Mouse (Mus musculus) midbrain, postnatal 0 days (tissue): ENCODE results near the gene Acvrl1. TPM values are rescaled to one million over a fixed set of nuclear protein-coding genes. Genes with fewer than 3 reads are reported as not detected.

ENCODE experiments used
- ATAC-seq: fragments of 200-750 bp; cut with Nextera tagmentation; 2 replicates; pipeline ENCODE4 v1.8.0; 2017; ENCODE audit warnings: moderate number of reproducible peaks, mild to moderate bottlenecking, moderate TSS enrichment, moderate library complexity; ENCODE audit not compliant: low FRiP score
- DNase-seq: peaks from one replicate; pipeline ENCODE4 v3.0.0-alpha.2; 2015; ENCODE audit warnings: low spot score
- H3K27ac ChIP-seq: fragments of 300-500 bp; sonication (generic); 2 replicates; pipeline ENCODE4 v1.5.1; 2014; ENCODE audit warnings: low read depth, mild to moderate bottlenecking, low read length, mixed read lengths
- H3K27me3 ChIP-seq: fragments of 300-500 bp; sonication (generic); 2 replicates; pipeline ENCODE4 v1.6.1; 2014; ENCODE audit warnings: low read length, control low read depth, mixed read lengths; ENCODE audit not compliant: insufficient read depth
- H3K36me3 ChIP-seq: fragments of 300-500 bp; sonication (generic); 2 replicates; pipeline ENCODE4 v1.6.1; 2014; ENCODE audit warnings: low read length, control low read depth, mixed read lengths; ENCODE audit not compliant: insufficient read depth
- H3K4me1 ChIP-seq: fragments of 300-500 bp; sonication (generic); 2 replicates; pipeline ENCODE4 v1.6.1; 2014; ENCODE audit warnings: mild to moderate bottlenecking, control low read depth, antibody characterized with exemption, low read length, mixed read lengths; ENCODE audit not compliant: insufficient read depth
- H3K4me2 ChIP-seq: fragments of 300-500 bp; sonication (generic); 2 replicates; pipeline ENCODE4 v1.6.1; 2014; ENCODE audit warnings: low read depth, mild to moderate bottlenecking, low read length, mixed read lengths; ENCODE audit not compliant: poor library complexity, severe bottlenecking
- H3K4me3 ChIP-seq: fragments of 300-500 bp; sonication (generic); 2 replicates; pipeline ENCODE4 v1.5.1; 2014; ENCODE audit warnings: low read depth, mild to moderate bottlenecking, low read length, moderate library complexity
- H3K9ac ChIP-seq: fragments of 300-500 bp; sonication (generic); replicated peaks from 2 replicates; pipeline ENCODE4 v1.6.1; 2014; ENCODE audit warnings: mild to moderate bottlenecking, low read length, moderate library complexity, mixed read lengths; ENCODE audit not compliant: poor library complexity, severe bottlenecking
- H3K9me3 ChIP-seq: fragments of 300-500 bp; sonication (generic); 2 replicates; pipeline ENCODE4 v1.6.1; 2016; ENCODE audit warnings: low read length, control low read depth
- CTCF ChIP-seq: IDR thresholded peaks from 2 replicates; pipeline ENCODE4 v1.5.1; 2016; ENCODE audit warnings: antibody characterized with exemption, mild to moderate bottlenecking
- WGBS: fragments of 180-500 bp; shearing (Covaris S2); extraction: QIAGEN DNeasy Blood & Tissue Kit; methylation state at CpG from one replicate; pipeline ENCODE4 v1.1.7; 2014; 5-methylcytosine and 5-hydroxymethylcytosine counted together
- polyA plus RNA-seq: library from polyadenylated mRNA; unstranded; fragments of >200 nt; fragmentation: Nextera tagmentation; extraction: Ambion mirVana; gene quantifications from 2 replicates; pipeline ENCODE4 v1.2.1, GENCODE M21; 2015
- total RNA-seq: library from RNA; depleted of rRNA; stranded (reverse); fragments of >200 nt; gene quantifications from 2 replicates; pipeline ENCODE4 v1.2.3, GENCODE M21; 2014

Gene Acvrl1
- total and polyA plus RNA-seq, 2 experiments from 2014 or later: 6.1 to 8.4 TPM

- Histone ChIP-seq H3K4me2 (no peak overlapping the region), H3K4me1 (no peaks in the 10 kb centered on the region; the same call in 1 of the 2 replicates), H3K9ac (no peak overlapping the region), H3K36me3 (0 out of 2 replicates have a peak, but pooled peaks cover 5% of the 10 kb centered on the region), H3K9me3 (no peaks in the 10 kb centered on the region), H3K27ac (no peak overlapping the region), H3K4me3 (no peak overlapping the region), H3K27me3 (no peaks in the 10 kb centered on the region)
- ATAC-seq (no peak), DNase-seq (no peak)
- TF ChIP-seq CTCF: no peak
- WGBS: 53% methylated on average over 5 of the region's 5 CpGs
Observed at GRCm38 (mm10) chr15:101182676-101183075, 54.4 kb downstream of the Acvrl1 start.

- Histone ChIP-seq H3K4me2 (no peak overlapping the region), H3K27me3 (no peaks in the 10 kb centered on the region), H3K36me3 (peaks cover 8% of the 10 kb centered on the region; the same call in 1 of the 2 replicates), H3K9me3 (no peaks in the 10 kb centered on the region), H3K4me3 (no peak overlapping the region), H3K9ac (no peak overlapping the region), H3K27ac (no peak overlapping the region), H3K4me1 (no peaks in the 10 kb centered on the region; the same call in 1 of the 2 replicates)
- DNase-seq (no peak), ATAC-seq (no peak)
- WGBS: 98% methylated on average over 8 of the region's 8 CpGs
- no peak for TF ChIP-seq CTCF
Observed at GRCm38 (mm10) chr15:101184300-101184699, 56.0 kb downstream of the Acvrl1 start.

- Histone ChIP-seq H3K4me1 (no peaks in the 10 kb centered on the region; the same call in 1 of the 2 replicates), H3K27me3 (no peaks in the 10 kb centered on the region), H3K9me3 (no peaks in the 10 kb centered on the region), H3K4me2 (no peak overlapping the region), H3K27ac (no peak overlapping the region), H3K9ac (no peak overlapping the region), H3K4me3 (no peak overlapping the region), H3K36me3 (peaks cover 8% of the 10 kb centered on the region; the same call in 1 of the 2 replicates)
- WGBS: 96% methylated on average over 3 of the region's 3 CpGs
- ATAC-seq (no peak), DNase-seq (no peak)
- peak; percentile 40 for TF ChIP-seq CTCF
Observed at GRCm38 (mm10) chr15:101185549-101185948, 57.2 kb downstream of the Acvrl1 start.

DNA sequence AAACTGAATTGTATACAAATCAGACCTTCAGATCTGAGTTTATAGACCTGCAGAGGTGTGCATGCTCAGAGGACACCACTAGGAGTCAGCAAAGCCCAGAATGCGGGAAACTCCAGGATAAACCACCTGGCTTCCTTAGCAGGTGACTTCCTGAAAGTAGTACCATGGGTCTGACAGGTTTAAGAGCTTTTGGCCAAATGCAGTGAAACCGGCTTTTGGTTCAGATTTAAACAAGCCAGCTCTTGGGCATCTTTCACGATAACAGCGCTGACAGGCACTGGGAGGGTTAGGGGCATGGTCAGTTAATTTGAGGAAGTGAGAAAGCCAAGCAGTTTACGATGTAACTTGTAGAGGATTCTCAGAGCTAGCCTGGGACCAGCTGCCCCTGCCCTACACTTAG is 59.6 kb downstream of the Acvrl1 start:
- Histone ChIP-seq H3K27me3 (no peaks in the 10 kb centered on the region), H3K9ac (no peak overlapping the region), H3K4me1 (no peaks in the 10 kb centered on the region), H3K36me3 (peaks cover 8% of the 10 kb centered on the region; the same call in 1 of the 2 replicates), H3K4me3 (no peak overlapping the region), H3K27ac (no peak overlapping the region), H3K4me2 (no peak overlapping the region), H3K9me3 (no peaks in the 10 kb centered on the region)
- DNase-seq (no peak), ATAC-seq (no peak)
- TF ChIP-seq CTCF: peak; percentile 52
- 91% methylated on average over 5 of the region's 5 CpGs for WGBS

DNA sequence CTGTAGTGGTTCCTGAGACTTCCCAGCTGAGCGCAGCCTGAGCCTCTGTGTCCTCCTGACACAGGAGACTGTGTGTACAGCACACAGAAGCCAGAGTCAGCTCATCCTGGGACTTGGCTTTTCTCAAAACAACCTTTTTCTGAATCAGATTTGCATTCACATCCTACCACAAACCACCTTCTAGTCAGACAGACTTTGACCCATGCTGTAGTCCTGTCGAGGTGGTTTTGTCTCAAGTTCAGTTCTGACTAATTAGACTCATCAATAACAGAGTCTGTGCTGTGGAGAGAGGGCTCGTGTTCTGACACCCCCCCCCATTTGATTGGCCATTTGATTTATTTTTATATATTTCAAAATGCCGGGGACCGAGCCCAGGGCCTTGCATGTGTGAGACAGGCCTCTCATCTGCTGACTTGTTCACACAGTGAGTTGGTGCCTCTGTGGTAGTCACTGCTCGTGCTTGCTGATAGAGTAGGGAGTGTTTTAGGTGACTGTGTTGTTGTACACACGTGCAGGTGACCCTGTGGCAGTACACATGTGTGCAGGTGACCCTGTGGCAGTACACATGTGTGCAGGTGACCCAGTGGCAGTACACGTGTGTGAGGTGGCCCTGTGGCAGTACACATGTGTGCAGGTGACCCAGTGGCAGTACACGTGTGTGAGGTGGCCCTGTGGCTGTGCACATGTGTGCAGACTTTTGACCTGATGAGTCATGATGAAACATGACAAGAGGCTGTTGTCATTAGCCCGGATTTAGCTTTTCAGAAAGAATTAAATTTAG is 61.8 kb downstream of the Acvrl1 start:
- ATAC-seq (no peak), DNase-seq (no peak)
- Histone ChIP-seq H3K9ac (no peak overlapping the region), H3K4me3 (no peak overlapping the region), H3K4me1 (no peaks in the 10 kb centered on the region), H3K4me2 (no peak overlapping the region), H3K36me3 (peaks cover 20% of the 10 kb centered on the region), H3K27me3 (no peaks in the 10 kb centered on the region), H3K27ac (no peak overlapping the region), H3K9me3 (no peaks in the 10 kb centered on the region)
- TF ChIP-seq CTCF: no peak
- WGBS: 88% methylated on average over 10 of the region's 10 CpGs

GRCm38 (mm10) chr15:101190762-101191150 is 62.4 kb downstream of the Acvrl1 start:
- no peak for DNase-seq
- TF ChIP-seq CTCF: no peak
- H3K9me3 ChIP-seq: no peaks in the 10 kb centered on the region

More at GRCm38 (mm10) chr15:101190762-101191150, 62.4 kb downstream of the Acvrl1 start:
- no peak overlapping the region for H3K4me2 ChIP-seq
- H3K27me3 ChIP-seq: no peaks in the 10 kb centered on the region
- no peak overlapping the region for H3K9ac ChIP-seq
- H3K27ac ChIP-seq: no peak overlapping the region
- no peak for ATAC-seq
- peaks cover 26% of the 10 kb centered on the region for H3K36me3 ChIP-seq
- 78% methylated on average over 5 of the region's 5 CpGs for WGBS
- no peak overlapping the region for H3K4me3 ChIP-seq
- H3K4me1 ChIP-seq: no peaks in the 10 kb centered on the region
